Mouse (Mus musculus): Measurements from ENCODE around the gene Il10ra.

Il10ra gene

DNA sequence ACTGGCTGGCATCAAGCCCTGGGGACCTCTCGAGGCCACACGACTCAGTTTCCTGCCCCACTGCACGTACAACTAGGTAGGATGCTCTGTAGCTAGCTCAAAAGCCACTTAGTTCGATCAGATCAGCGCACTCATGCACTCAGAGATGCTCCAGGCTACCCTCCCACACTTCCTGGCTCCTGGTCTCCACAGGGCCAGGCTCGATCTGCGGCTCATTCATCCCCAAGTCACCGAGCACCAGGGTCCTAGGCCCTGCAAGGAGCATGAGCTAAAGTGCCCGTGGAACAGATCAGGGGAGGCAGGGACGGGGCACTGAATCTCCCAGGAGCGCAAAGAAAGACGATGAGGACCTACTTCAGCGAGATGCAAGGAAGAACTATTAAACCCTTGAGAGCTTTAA lies 9.9 kb downstream of the Il10ra start:
- DNase-seq (ENCODE audit: low read depth, low spot score), result no peak

DNA sequence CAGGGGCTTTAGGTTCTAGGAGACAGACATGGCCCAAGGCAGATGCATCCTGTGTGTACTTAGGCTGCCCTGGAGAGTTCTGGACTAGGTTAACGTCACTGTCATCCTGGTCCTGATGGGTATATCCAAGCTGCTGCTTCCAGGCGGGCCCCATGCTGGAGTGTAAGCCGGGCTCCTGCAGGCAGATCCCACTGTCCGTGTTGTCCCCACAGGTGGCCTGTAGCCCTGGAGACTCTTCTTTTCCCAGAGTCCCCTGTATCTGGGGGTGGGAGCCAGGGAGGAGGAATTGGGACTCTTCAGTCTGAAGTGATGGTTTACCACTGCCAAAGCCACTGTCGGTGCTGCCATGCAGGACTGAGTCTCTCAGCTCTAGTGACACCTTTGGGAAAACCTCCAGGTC lies 13.0 kb downstream of the Il10ra start:
- no peak for DNase-seq (ENCODE audit: low read depth, low spot score)

DNA sequence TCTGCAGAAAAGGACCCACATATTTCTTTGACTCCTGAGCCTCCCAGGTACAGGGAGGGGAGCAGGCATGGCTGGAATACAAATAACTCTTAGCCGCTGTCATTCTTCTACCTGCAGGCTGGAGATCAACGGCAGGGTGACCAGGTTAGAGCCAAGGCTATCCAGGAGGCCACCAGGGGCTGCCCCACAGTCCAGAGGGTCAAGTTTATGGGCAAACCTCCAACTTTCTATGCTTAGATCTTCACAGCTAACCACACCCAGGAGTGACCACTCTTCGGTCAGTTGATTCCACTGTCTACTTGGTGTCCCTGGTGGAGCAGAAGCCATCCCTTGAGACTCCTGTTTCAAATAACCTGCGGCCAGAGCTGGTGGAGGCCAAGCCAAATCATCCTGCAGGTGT lies 13.5 kb downstream of the Il10ra start:
- DNase-seq (ENCODE audit: low read depth, low spot score), result no peak

DNA sequence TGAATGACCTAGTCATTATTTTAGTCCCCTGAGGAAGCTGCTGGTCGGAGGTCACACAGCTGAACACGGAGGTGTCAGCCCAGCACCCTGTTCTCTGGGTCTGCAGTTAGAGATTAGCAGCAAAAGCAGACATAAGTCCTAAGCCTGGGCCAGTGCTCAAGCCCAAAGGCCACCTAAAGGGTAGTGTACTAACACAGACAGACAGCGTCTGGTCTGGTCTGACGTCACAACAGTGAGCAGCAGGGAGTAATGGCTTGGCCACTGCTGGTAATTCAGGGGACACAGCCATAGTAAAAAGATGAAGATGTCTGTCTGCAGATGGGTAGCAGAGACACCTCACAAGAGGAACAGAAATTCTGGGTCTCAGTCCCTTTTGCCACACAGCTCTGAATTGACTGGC lies 14.3 kb downstream of the Il10ra start:
- DNase-seq (ENCODE audit: low read depth, low spot score), result no peak

DNA sequence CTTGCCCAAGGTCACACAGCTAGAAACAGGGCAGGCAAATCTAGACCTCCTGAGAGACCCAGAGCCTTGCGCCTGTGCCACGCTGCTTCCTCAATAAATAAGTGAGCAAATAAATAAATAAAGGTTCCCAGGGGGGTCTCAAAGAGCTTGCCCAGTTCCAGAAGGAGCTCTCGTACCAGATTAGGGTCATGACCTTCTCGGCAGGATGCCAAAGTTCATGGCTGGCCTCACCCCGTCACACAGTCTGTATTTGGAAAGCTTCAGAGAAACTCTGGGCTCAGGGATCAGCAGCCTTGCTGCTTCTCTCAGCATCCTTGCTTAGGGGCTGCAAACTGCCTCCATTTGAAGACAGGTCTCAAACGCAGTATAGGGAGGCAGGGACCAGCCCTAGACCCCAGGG lies 14.9 kb downstream of the Il10ra start:
- no peak for DNase-seq (ENCODE audit: low read depth, low spot score)

DNA sequence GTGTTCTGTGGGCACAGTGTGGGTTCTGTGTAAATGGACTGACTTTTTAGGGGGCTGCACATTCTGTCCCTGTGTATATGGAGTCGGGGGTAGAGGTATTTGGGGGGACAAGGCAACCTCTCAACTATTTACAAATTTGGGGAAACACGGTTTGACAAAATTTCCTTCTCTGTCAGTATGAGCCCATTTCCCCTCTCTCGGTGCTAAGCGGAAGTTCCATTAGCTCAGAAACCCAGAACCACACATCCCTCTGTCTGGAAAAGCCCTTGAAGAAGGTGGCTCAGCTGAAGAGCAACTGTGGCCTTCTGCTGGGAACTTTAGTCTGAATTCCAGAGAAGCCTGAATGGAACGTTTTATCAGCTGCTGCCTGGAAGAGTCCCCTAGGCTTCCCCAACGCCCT lies 16.6 kb downstream of the Il10ra start:
- no peak for DNase-seq (ENCODE audit: low read depth, low spot score)

DNA sequence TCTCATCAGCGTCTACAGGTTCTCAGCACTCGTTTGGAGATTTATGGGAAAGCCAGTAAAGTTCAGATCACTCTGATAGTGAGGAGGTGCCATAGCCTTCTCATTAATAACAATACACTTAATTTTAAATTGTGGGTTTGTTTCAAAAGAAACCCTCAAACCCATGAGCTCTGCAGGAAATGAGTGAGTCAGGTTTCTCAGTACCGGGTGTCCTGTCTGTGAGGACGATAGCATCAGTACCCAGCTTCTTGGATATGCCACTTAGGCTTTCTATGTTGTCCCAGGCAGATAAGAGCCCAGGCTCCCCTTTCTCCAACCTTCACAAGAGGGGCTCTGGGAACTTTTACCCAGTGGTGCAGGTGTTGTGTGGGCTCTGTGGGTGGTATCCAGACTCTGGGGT lies 17.0 kb downstream of the Il10ra start:
- no peak for DNase-seq (ENCODE audit: low read depth, low spot score)

DNA sequence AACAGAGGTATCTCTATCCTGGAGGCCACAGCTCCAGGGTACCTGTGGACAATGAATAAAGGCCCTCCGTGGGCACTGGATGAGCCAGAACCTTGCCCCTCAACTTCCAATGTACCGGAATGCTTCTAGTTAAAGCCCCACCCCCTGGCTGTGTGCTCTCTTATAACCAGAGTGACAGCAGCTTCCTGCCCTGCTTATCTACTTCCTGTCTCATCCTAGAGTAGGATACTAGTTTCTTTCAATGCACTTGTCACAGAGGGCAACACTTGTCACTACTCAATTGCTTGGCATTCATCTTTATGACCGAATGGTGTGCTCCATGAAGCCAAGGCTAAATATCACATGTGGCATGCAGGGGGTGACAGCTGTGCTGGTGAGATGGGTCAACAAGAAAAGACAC lies 17.7 kb downstream of the Il10ra start:
- DNase-seq (ENCODE audit: low read depth, low spot score), result no peak

DNA sequence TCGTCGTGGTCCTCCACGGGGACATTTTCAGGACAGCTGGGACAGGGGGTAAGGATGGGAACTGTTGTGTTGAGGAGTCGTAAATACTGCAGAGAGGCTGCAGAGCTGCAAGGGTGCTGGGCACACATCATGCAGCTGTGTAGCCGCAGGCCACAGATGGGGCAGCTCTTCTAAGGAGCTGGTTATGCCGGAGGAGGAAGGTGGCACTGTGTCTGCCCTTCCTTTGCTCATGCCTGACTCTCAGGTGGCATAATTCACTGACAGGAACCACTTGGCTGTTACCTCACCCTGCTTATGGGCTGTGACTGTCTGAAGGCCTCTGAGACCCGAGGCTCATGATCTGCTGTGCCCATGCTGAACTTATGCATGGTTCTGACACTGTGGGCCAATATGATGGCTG lies 18.6 kb downstream of the Il10ra start:
- no peak for DNase-seq (ENCODE audit: low read depth, low spot score)

DNA sequence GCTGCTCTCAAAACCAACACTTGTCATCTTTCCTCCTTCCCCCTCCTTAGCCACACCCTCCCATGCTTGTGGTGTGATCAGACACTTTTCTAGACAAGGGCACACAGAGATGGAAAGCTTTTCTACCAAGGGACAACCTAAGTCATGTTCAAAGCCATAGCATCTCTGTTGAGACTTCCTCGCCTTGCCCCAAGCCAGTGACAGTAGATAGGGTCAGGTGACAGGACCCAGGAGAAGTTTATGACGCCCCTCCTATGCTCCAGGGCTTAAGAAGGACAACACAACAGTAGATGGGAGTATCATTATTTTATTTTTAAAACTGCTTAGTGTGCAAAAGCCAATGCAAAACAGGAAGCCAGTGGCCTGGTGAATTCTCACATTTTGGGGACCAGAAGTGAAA lies 21.4 kb downstream of the Il10ra start:
- no peak for DNase-seq (ENCODE audit: low read depth, low spot score)

DNA sequence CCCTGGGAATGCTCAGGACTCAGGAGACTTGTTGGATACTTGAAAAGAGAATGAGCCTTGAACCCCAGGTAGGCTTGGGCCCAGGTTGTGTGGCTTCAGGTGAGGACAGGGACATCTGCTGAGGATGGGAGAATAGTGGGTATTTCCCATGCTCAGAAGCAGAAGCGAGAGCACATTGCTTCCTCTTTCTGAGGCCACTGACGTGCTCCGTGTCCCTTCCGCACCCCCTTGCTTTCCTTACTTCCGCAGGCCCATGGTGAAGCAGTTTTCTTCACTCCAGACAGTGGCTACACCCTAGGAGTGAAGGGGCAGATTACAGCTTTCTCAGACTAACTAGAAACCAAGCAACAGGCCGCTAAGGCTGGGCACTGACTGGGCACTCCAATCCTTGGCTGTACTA lies 22.9 kb downstream of the Il10ra start:
- no peak for DNase-seq (ENCODE audit: low read depth, low spot score)

DNA sequence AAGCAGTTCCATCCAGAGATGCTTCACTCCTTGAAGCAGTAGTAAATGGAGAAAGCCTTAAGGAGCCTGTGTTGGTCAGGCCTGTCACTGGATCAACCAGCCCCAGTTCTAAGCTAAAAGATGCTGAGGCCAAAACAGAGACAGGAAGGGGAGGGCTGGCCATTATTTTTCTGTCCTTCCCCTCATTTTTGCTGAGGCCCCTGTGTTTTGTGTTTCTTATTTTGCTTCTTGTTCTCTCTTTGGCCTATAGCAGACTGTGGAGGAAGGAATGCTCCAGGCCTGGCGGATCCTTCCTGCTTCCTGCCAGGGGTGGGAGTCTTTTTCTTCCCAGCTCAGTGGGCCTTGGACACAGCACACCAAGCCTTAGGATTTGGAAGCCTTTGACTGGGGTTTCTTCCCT lies 23.5 kb downstream of the Il10ra start:
- DNase-seq (ENCODE audit: low read depth, low spot score), result no peak

DNA sequence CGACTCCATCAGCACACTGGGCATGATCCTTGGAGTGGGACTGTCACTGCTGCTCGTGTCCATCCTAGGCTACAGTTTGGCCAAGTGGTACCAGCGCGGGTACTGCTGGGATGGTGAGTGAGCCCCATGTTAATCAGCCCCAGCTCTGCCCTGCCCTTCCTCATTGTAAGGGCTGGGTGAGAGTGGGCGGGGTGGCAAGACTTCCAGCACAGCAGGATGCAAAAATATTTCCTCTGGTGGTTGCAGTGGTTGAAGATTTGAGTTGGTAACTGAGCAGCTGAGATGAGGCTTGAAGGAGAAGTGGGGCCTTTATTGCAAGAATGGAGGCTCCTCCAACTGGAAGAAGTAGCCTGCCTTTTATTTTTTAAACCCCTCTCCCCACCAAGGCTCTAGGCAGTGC lies 27.6 kb downstream of the Il10ra start:
- no peak for DNase-seq (ENCODE audit: low read depth, low spot score)

DNA sequence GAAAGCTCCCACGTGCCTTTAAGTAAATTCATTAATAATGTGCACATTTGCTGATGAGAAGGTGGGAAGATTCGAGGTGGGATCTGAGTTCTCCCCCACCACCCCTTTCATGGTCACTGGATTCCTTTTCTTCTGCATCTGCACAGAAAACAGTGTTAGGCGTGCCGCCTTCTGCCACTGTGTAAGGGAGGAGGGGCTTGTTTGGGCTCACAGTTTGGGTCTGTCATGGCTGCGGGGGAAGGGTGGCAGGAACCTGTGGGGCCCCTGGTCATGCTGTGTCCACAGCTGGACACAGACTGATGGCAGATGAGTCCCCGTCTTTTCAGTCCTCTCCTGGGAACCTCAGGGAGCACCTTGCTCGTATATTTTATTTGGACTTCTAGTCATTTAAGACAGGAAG lies 32.2 kb downstream of the Il10ra start:
- DNase-seq (ENCODE audit: low read depth, low spot score), result no peak

DNA sequence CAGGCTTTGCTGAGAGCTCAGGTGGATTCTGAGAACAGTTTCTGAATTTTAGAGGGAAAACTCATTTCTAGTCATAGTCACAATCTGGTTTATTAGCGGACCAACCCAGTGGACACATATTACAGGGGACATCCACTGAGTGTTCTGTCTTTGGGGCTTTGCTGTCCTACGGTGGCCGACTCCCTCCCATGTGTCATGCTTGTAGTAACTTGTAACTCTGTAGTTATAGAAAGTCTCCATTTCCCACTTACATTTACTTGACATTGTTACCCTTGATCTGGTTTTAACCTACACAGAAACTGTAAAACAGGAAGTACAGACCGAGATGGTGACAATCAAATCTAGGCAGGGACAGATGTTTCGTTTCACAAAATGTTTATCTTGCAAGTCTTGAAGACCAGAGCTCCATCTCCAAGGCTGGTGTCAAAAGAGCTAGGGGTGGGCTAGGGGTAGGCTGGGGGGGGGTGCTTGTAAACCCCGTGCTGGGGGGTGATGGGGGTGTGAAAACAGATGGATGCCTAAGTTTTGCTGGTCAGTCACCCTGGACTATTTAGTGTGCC lies 33.2 kb downstream of the Il10ra start:
- no peak for DNase-seq (ENCODE audit: low read depth, low spot score)

DNA sequence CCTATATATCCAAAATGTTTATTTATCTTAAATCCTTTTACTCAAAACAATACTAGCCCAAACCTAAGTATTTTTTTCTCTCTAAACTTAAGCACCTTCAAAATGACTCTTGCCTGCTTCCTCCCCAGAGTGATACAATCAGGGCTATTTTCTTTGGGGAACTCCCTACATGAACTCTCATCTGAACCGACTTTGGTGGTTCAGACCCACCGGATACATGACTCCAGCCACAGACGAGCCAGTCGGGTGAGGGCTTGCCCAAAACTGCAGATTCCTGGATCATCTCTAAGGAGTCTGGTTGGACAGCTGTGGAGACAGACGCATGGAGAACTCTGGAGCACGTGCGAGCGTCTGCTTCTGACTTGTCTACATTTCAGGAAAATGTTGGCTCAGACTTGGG lies 39.6 kb downstream of the Il10ra start:
- no peak for DNase-seq (ENCODE audit: low read depth, low spot score)

DNA sequence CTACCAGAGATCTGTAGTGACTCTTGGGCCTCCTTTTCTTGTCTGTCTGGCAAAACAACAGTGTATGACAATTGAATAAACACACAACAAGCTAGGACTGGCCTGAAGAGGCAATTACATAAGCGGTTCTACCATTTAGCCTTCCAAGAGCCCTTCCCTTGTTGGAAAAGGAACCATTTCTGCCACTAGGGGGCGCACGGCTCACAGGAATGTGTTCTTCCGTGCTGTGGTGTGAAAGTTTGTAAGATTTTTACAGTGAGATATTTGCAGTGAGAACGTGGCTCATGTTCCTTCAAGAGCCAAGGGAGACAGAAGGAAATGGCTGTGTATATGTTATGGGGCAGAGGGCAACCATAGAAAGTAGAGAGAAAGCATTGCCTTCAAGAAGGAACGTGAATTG lies 47.4 kb downstream of the Il10ra start:
- peak; percentile 34 for DNase-seq (ENCODE audit: low read depth, low spot score)

DNA sequence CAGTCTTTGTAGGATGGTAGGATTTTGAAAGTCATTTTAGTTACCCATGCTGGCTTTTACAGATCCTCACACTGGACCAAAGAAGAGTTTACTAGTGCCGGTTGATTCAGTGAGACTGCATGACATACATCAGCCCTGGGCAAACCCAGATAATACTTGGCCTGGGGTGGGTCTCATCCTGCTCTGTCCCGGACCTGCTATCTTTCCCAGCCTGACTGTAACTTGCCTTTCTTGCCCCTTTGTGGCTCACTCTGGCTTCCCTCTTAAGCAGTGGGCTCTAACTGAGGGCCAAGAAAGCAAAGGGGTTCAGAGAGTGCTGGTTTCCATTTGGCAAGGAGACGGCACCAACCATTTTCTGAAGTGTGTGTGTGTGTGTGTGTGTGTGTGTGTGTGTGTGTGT lies 49.3 kb downstream of the Il10ra start:
- no peak for DNase-seq (ENCODE audit: low read depth, low spot score)

DNA sequence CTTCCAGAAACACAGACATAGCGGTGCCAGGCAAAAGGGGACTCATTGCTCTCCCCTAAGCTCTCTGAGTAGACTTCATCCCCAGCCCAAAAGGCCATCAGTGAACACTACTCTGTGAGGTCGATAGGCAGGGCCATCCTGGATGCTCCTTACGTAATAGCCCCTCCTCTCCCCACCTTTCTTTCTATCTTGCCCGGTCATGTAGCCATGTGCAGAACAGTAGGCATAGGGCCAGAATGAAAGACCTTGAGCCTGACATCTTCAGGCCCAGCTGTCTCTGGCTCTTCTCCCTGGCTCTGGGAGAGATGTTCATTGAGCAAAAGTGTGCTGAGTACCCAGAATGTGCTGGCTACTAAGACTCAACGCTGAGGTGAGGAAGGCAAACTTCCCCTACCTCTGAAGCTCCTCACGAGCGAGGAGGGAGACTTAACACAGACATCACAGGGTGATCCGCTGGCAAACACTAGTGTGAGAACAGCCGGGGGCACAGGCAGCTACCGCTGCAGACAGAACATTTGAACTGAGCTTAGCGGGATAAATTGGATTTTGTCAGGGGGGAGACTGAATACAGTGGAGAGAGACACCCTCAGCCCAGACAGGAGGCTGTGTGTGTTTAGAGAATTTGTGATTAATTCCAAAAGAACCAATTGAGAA lies 53.3 kb downstream of the Il10ra start:
- DNase-seq (ENCODE audit: low read depth, low spot score), result no peak

DNA sequence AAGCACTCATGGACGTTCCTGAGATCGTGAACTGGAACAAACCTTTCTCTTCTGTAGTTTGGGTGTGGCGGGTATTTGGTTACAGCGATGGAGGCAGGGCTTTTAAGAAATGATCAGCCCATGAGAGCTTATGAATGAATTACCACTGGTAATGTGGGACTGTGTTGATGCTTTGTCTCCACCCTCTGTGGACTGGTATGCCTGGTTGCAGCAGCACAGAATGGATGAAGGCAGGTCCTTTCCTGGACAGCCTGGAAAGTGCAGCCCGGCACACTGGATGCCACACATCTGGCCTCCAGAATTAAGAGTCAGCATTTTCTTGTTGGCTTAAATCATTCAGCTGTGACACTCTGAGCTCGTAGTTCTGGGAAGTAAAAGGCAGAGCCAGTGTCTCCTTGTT lies 56.9 kb downstream of the Il10ra start:
- DNase-seq (ENCODE audit: low read depth, low spot score), result no peak

DNA sequence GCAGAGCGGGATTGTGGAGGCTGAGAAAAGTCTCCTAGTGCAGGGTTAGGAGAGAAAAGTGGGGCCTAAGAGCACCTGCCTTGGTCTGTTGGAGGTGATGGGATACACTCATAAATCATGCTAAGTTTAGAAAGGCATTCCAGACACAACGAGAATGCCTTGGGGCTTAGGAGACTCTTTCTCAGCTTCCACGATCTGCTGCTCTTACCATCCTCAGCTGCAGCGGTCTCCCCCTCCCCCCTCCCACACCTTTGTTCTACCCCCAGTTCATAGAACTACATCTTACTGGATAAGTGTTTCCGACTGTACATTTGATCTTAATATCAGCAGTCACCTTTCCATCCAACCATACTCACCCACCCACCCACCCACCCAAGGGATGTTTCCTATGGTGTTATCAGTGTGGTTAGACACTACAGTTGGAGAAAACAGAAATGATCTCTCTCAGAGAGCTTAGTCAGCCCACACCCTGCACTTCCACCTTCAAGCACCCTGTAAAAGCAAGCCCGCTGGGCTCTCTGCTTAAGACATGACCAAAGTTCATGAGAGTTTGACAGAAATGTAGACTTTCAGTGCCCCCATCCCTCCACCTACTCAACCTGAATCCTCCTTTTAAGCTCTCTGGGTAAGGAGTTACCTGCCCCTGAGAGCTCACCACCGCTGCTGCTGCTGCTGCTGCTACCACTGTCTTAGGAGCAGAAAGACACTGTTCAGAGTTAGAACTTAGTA lies 61.8 kb downstream of the Il10ra start:
- DNase-seq (ENCODE audit: low read depth, low spot score), result no peak

DNA sequence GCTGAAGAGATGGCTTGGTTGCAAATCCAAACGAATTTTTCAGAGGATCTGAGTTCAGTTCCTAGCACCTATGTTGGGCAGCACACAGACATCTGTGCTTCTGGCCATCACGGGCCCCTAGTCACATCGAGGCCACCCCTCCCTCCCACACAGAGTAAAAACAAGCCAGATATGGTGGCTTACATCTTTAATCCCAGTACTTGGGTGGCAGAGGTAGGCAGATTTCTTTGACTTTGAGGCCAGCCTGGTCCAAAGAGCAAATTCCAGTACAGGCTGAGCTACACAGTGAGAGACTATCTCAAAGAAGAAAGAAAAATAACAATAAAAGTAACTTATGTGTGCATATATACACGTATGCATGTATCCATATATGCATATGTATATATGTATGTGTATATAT lies 62.8 kb downstream of the Il10ra start:
- no peak for DNase-seq (ENCODE audit: low read depth, low spot score)

DNA sequence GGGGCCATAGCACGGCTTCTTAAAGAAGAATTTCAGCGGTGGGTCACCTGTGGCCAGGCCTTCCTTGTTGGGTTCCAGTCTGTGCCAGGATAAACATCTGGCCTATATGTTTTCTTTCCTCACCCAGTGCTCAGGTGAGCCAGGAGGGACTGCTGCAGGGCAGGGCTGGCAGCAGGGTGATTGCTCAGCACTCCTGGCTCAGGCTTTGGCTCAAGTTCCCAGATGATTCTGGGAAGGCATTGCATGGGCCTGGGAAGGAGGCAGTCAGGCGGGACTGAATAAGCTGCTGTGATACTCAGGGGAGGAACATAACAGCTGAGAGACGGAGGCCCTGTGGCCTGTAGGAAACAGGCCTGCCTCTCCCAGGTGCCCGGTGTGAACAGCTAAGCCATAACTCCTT lies 63.8 kb downstream of the Il10ra start:
- DNase-seq (ENCODE audit: low read depth, low spot score), result no peak

Measured in WW6 (cell line).